14 mouse cellular contexts compared by ENCODE assay signal in the genomic region with DNA sequence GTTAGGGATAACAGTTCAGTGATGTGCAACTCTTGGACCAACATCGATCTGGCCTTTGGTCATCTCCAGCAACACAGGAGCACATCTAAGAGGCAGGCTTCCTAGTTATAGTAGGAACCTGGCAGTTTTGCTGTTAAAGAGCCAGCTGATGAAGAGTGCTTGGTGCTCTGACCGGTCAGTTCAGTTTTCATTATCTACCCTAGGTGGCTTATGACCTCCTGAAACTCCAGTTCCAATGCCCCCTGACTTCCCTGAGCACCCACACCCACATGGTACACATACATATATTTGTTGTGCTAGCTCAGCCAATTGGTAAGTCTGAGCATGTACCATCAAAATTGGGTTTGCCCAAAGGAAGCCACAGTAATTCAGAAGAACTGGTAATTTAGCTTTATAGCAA.
"Had no signal": no experiment of that assay in that cellular context is flagged by ENCODE, and none has a peak within 500 bp of the region (broad histone marks: within the 10 kb centered on the region; RNA-seq: fewer than 3 reads in every experiment).

No protein-coding gene starts in this region.

- DNase-seq: kidney, postnatal 25 days; liver; liver, embryonic 13.5 days; liver, postnatal 0 days; lung, postnatal 14 days; right cerebral cortex, postnatal 25 days; thymus, postnatal 14 days had no signal

- ATAC-seq: liver, postnatal 0 days; midbrain, embryonic 16.5 days had no signal

- H3K9me3 ChIP-seq: liver, embryonic 13.5 days; lung, embryonic 15.5 days had no signal

- H3K4me2 ChIP-seq: limb, embryonic 12.5 days; liver, embryonic 13.5 days; lung, embryonic 15.5 days; midbrain, embryonic 11.5 days had no signal

- H3K4me1 ChIP-seq: limb, embryonic 12.5 days; liver, embryonic 13.5 days; lung, embryonic 15.5 days had no signal

- H3K27me3 ChIP-seq: limb, embryonic 12.5 days; liver, embryonic 13.5 days; lung, embryonic 15.5 days; megakaryocyte, embryonic 14.5 days had no signal

- H3K9ac ChIP-seq: limb, embryonic 12.5 days; liver, embryonic 13.5 days; liver, postnatal 0 days; lung, embryonic 15.5 days had no signal

- H3K4me3 ChIP-seq: left cerebral cortex, adult 2 months; limb, embryonic 12.5 days; liver, embryonic 13.5 days; lung, embryonic 15.5 days; megakaryocyte, embryonic 14.5 days had no signal

- H3K27ac ChIP-seq: left cerebral cortex, adult 2 months; limb, embryonic 12.5 days; liver, embryonic 13.5 days; lung, embryonic 15.5 days; macrophage had no signal
